8 mouse cellular contexts compared by ENCODE assay signal in genomic region chr14:45423220-45423619, GRCm38 (mm10). TPM values are rescaled to one million over a fixed set of nuclear protein-coding genes. Genes with fewer than 3 reads are reported as not detected.
DNase-seq lines count a peak whose midpoint lies in the region; ATAC-seq and TF ChIP-seq lines count a peak whose summit lies in the region.

No protein-coding gene starts in this region.

- peak; percentile 27; the same call in 1 of the 2 replicates for TF ChIP-seq CTCF in liver, adult 2 months (IDR thresholded peaks at IDR 0.05; ENCODE audit: low read depth, low read length)

- no peak overlapping the region for H3K27ac ChIP-seq in liver, adult 2 months (replicated peaks; ENCODE audit: insufficient read depth, low read depth, low read length)
- no peak overlapping the region for H3K27ac ChIP-seq in liver, embryonic 12.5 days
- no peak overlapping the region for H3K27ac ChIP-seq in neural tube, embryonic 13.5 days (replicated peaks)

- TF ChIP-seq POLR2A in liver, adult 2 months (IDR thresholded peaks at IDR 0.05; ENCODE audit: extremely low read depth, insufficient read depth, low read length) = no peak

- peaks cover 7% of the 10 kb centered on the region for H3K4me1 ChIP-seq in liver, adult 2 months (ENCODE audit: control insufficient read depth, insufficient read depth, low read length)
- H3K4me1 ChIP-seq in liver, embryonic 12.5 days = no peaks in the 10 kb centered on the region
- no peaks in the 10 kb centered on the region for H3K4me1 ChIP-seq in neural tube, embryonic 13.5 days (replicated peaks)

- no peak overlapping the region for H3K4me3 ChIP-seq in liver, adult 2 months (ENCODE audit: insufficient read depth, low read depth, low read length)
- no peak overlapping the region for H3K4me3 ChIP-seq in liver, embryonic 12.5 days
- H3K4me3 ChIP-seq in neural tube, embryonic 13.5 days = no peak overlapping the region

- H3K36me3 ChIP-seq in liver, adult 2 months (ENCODE audit: control insufficient read depth, insufficient read depth, low read length) = no peaks in the 10 kb centered on the region
- no peaks in the 10 kb centered on the region for H3K36me3 ChIP-seq in liver, embryonic 12.5 days
- H3K36me3 ChIP-seq in neural tube, embryonic 13.5 days = no peaks in the 10 kb centered on the region

- peak; percentile 71 for DNase-seq in liver, adult 2 months (ENCODE audit: extremely low read depth, low read depth, low spot score)
- peak; percentile 64 for DNase-seq in MEL-GATA-1-ER (ENCODE audit: extremely low read depth, low read depth)
- peak; percentile 18 for DNase-seq in cerebellum, adult 11-12 months
- peak; percentile 46 for DNase-seq in heart, postnatal 4 days
- peak; percentile 38 to 60 for DNase-seq in left cerebral cortex, postnatal 25 days (ENCODE audit: low spot score in 2 of 2)
- DNase-seq in gastrocnemius, postnatal 25 days = no peak

- H3K4me2 ChIP-seq in liver, embryonic 12.5 days = no peak overlapping the region
- H3K4me2 ChIP-seq in neural tube, embryonic 13.5 days = no peak overlapping the region

- no peak overlapping the region for H3K9ac ChIP-seq in liver, adult 2 months (ENCODE audit: low read depth, low read length)
- no peak overlapping the region for H3K9ac ChIP-seq in liver, embryonic 12.5 days
- H3K9ac ChIP-seq in neural tube, embryonic 13.5 days = no peak overlapping the region

- no peaks in the 10 kb centered on the region for H3K27me3 ChIP-seq in liver, adult 2 months (ENCODE audit: control insufficient read depth, insufficient read depth, low read length)
- no peaks in the 10 kb centered on the region for H3K27me3 ChIP-seq in liver, embryonic 12.5 days (replicated peaks)
- no peaks in the 10 kb centered on the region for H3K27me3 ChIP-seq in neural tube, embryonic 13.5 days

- intact Hi-C loops in left cerebral cortex, postnatal 25 days (cut with DNase I) = loop anchor here (5.0 to 10.0 kb wide), 4 partner anchors 119 to 1302 kb away; no protein-coding TSS in a partner anchor

- WGBS in liver, adult 2 months = 3% methylated on average over 5 of the region's 5 CpGs
- WGBS in liver, embryonic 12.5 days (ENCODE audit: insufficient replicate concordance) = 11% methylated on average over 5 of the region's 5 CpGs
- 14% methylated on average over 5 of the region's 5 CpGs for WGBS in neural tube, embryonic 13.5 days

- no peak for ATAC-seq in liver, embryonic 12.5 days
- ATAC-seq in neural tube, embryonic 13.5 days (ENCODE audit: low read depth) = peak; percentile 80

- peaks cover 5% of the 10 kb centered on the region; the same call in 1 of the 2 replicates for H3K9me3 ChIP-seq in liver, embryonic 12.5 days (replicated peaks)
- peaks cover 3% of the 10 kb centered on the region; the same call in 1 of the 2 replicates for H3K9me3 ChIP-seq in neural tube, embryonic 13.5 days

- no peaks in the 10 kb centered on the region for H3K79me2 ChIP-seq in liver, adult 2 months (ENCODE audit: control insufficient read depth, insufficient read depth, low read length)

RNA-seq across cellular contexts. Expression of gene Gnpnat1, which starts 18.5 kb away (rescaled TPM):
- 115 and 121 TPM in 2 replicates for total RNA-seq in liver, adult 2 months (2014; rRNA removed)
- 23.5 and 30.6 TPM in 2 replicates for polyA plus RNA-seq in liver, adult 2 months (2012; rRNA removed)
- 33.3 and 35.4 TPM in 2 replicates for polyA plus RNA-seq in liver, embryonic 12.5 days (2016; fragmentation: Nextera tagmentation; extraction: Ambion mirVana)
- 10 to 100 TPM; 11.3 to 15.5 TPM for total RNA-seq in heart, postnatal 4 days (2021)
- total RNA-seq in left cerebral cortex, postnatal 25 days (2021) = 10 to 100 TPM; 16.5 to 16.6 TPM
- 29.9 and 31.0 TPM in 2 replicates for polyA plus RNA-seq in neural tube, embryonic 13.5 days (2015; fragmentation: Nextera tagmentation; extraction: Ambion mirVana)
- total RNA-seq in gastrocnemius, postnatal 25 days (2021) = 1 to 10 TPM; 9.2 to 9.7 TPM
